In genomic region chr13:116002391-116002899, GRCm38 (mm10) we compare ENCODE assay signal across 7 mouse cellular contexts.
DNase-seq lines count a peak whose midpoint lies in the region; ATAC-seq lines count a peak whose summit lies in the region.

No protein-coding gene starts in this region.

- ATAC-seq in megakaryocyte progenitor cell, adult 5-6 weeks (replicated peaks; ENCODE audit: poor library complexity), result no peak

- peak; percentile 30 for DNase-seq in urinary bladder, postnatal 25 days (ENCODE audit: low spot score)
- no peak for DNase-seq in urinary bladder, adult 2 months (ENCODE audit: low spot score)
- peak; percentile 81 to 86 for DNase-seq in cerebellum, postnatal 14 days
- peak; percentile 23 to 53 for DNase-seq in heart, postnatal 14 days
- DNase-seq in left cerebral cortex, postnatal 4 days, result peak; percentile 90
- DNase-seq in urinary bladder, postnatal 36 days (ENCODE audit: low spot score in 2 of 2), result peak; percentile 3 to 73

- intact Hi-C loops in heart, postnatal 14 days (cut with DNase I), result no loop called here
- intact Hi-C loops in left cerebral cortex, postnatal 4 days (cut with DNase I), result no loop called here
